Mouse (Mus musculus) CH12.LX (cell line): Measurements from ENCODE around the gene Btbd3. TPM values are rescaled to one million over a fixed set of nuclear protein-coding genes. Genes with fewer than 3 reads are reported as not detected.

Experiments used
- DNase-seq: peaks from one replicate; pipeline ENCODE4 v3.0.0-alpha.2; 2013; ENCODE audit errors: extremely low read depth
- H3K27ac ChIP-seq: 2 replicates; pipeline ENCODE4 v1.5.1; 2012; ENCODE audit warnings: low read depth, mild to moderate bottlenecking, control low read depth, moderate library complexity; ENCODE audit not compliant: insufficient read depth
- H3K27me3 ChIP-seq: replicated peaks from 2 replicates; pipeline ENCODE3; 2012; ENCODE audit warnings: inconsistent platforms
- H3K36me3 ChIP-seq, 2 experiments: replicated peaks in 1 of 2; 2 replicates each; pipeline versions ENCODE3 to v1.6.1; 2012; ENCODE audit warnings: inconsistent platforms in 1 of 2, low read length in 1 of 2, mild to moderate bottlenecking in 1 of 2, mixed read lengths in 1 of 2, moderate library complexity in 1 of 2; ENCODE audit not compliant: control insufficient read depth in 1 of 2, insufficient read depth in 1 of 2
- H3K4me1 ChIP-seq, 2 experiments: 2 replicates each; pipeline ENCODE4 v1.6.1; 2012; ENCODE audit warnings: inconsistent platforms in 1 of 2, moderate library complexity in 1 of 2; ENCODE audit not compliant: insufficient read depth in 2 of 2, control insufficient read depth in 1 of 2
- H3K4me2 ChIP-seq: 2 replicates; pipeline ENCODE4 v1.6.1; 2012; ENCODE audit warnings: low read depth, mild to moderate bottlenecking, control low read depth; ENCODE audit not compliant: poor library complexity, insufficient read depth, severe bottlenecking
- H3K4me3 ChIP-seq, 3 experiments: fragments of 150-350 bp in 1 of 3; sonication (generic) in 1 of 3; replicated peaks in 1 of 3; 2 replicates each; pipeline versions ENCODE3 to v1.5.1; 2011 to 2012; ENCODE audit warnings: low read depth in 2 of 3, low read length in 2 of 3, mild to moderate bottlenecking in 2 of 3, moderate library complexity in 2 of 3, control low read depth in 1 of 3, improper control_type of control experiment in 1 of 3, inconsistent platforms in 1 of 3, mixed read lengths in 1 of 3; ENCODE audit not compliant: poor library complexity in 1 of 3
- H3K79me2 ChIP-seq: replicated peaks from 2 replicates; pipeline ENCODE4 v1.6.1; 2012; ENCODE audit warnings: mild to moderate bottlenecking, moderate library complexity; ENCODE audit not compliant: control insufficient read depth, poor library complexity, insufficient read depth, severe bottlenecking; ENCODE audit errors: extremely low read depth
- H3K9ac ChIP-seq: 2 replicates; pipeline ENCODE4 v1.6.1; 2012; ENCODE audit warnings: low read depth, mild to moderate bottlenecking, control low read depth, moderate library complexity; ENCODE audit not compliant: insufficient read depth
- H3K9me3 ChIP-seq: replicated peaks from 2 replicates; pipeline ENCODE3; 2012; ENCODE audit warnings: low read length, inconsistent platforms, mixed read lengths
- BHLHE40 ChIP-seq: IDR thresholded peaks from 2 replicates; pipeline ENCODE4 v1.6.1; 2011; ENCODE audit warnings: mild to moderate bottlenecking, low read depth, low read length, improper control_type of control experiment
- CHD1 ChIP-seq: IDR thresholded peaks from 2 replicates; pipeline ENCODE4 v1.6.1; 2012; ENCODE audit warnings: low read depth, low read length, improper control_type of control experiment, inconsistent platforms
- CHD2 ChIP-seq: IDR thresholded peaks from 2 replicates; pipeline ENCODE4 v1.6.1; 2011; ENCODE audit warnings: low read length, improper control_type of control experiment
- HCFC1 ChIP-seq: IDR thresholded peaks from 2 replicates; pipeline ENCODE4 v1.6.1; 2012; ENCODE audit warnings: low read depth, mild to moderate bottlenecking, inconsistent platforms, low read length, improper control_type of control experiment
- KAT2A ChIP-seq: IDR thresholded peaks from 2 replicates; pipeline ENCODE4 v1.6.1; 2012; ENCODE audit warnings: low read length, improper control_type of control experiment, inconsistent platforms; ENCODE audit not compliant: insufficient replicate concordance
- MXI1 ChIP-seq: IDR thresholded peaks from 2 replicates; pipeline ENCODE4 v1.6.1; 2011; ENCODE audit warnings: mild to moderate bottlenecking, low read depth, low read length, improper control_type of control experiment
- MYC ChIP-seq: IDR thresholded peaks from 2 replicates; pipeline ENCODE4 v1.6.1; 2011; ENCODE audit warnings: low read depth, mild to moderate bottlenecking, improper control_type of control experiment, low read length
- PAX5 ChIP-seq: IDR thresholded peaks from 2 replicates; pipeline ENCODE4 v1.6.1; 2012; ENCODE audit warnings: low read length, inconsistent platforms, mixed read lengths
- POLR2AphosphoS2 ChIP-seq: IDR thresholded peaks from 2 replicates; pipeline ENCODE4 v1.6.1; 2011; ENCODE audit warnings: low read depth, low read length, improper control_type of control experiment
- RAD21 ChIP-seq: IDR thresholded peaks from 2 replicates; pipeline ENCODE4 v1.6.1; 2011; ENCODE audit warnings: low read depth, mild to moderate bottlenecking, low read length, improper control_type of control experiment, moderate library complexity
- RCOR1 ChIP-seq: conservative IDR thresholded peaks from 2 replicates; pipeline ENCODE4 v1.6.1; 2012; ENCODE audit warnings: low read depth, mild to moderate bottlenecking, inconsistent platforms, low read length, improper control_type of control experiment
- SIN3A ChIP-seq: IDR thresholded peaks from 2 replicates; pipeline ENCODE4 v1.6.1; 2012; ENCODE audit warnings: low read length, improper control_type of control experiment, inconsistent platforms
- TBP ChIP-seq: conservative IDR thresholded peaks from 2 replicates; pipeline ENCODE4 v1.6.1; 2011; ENCODE audit warnings: low read depth, low read length, improper control_type of control experiment
- USF1 ChIP-seq: IDR thresholded peaks from 2 replicates; pipeline ENCODE4 v1.6.1; 2014; ENCODE audit warnings: low read depth, mild to moderate bottlenecking, inconsistent platforms, low read length, improper control_type of control experiment
- ZC3H11A ChIP-seq: IDR thresholded peaks from 2 replicates; pipeline ENCODE4 v1.6.1; 2012; ENCODE audit warnings: low read depth, mild to moderate bottlenecking, inconsistent platforms, low read length, improper control_type of control experiment
- ZMIZ1 ChIP-seq: IDR thresholded peaks from 2 replicates; pipeline ENCODE4 v1.6.1; 2012; ENCODE audit warnings: low read depth, mild to moderate bottlenecking, inconsistent platforms, low read length, improper control_type of control experiment
- dilution Hi-C: fragments of 300-500 bp; cut with MboI; formaldehyde crosslinking; loops from 2 replicates; pipeline ENCODE4 v1.14.3; 2020; ENCODE audit warnings: low sequenced_read_pairs; ENCODE audit not compliant: extremely low pct_unique_long_range_greater_than_20kb, extremely low pct_ligation_motif_present
- in situ Hi-C: fragments of 300-500 bp; cut with MboI; formaldehyde crosslinking; loops from 3 replicates; pipeline ENCODE4 v1.14.3; 2019; ENCODE audit warnings: low sequenced_read_pairs, low pct_ligation_motif_present, low pct_unique_long_range_greater_than_20kb, mixed read lengths
- polyA plus RNA-seq: library from polyadenylated mRNA; unstranded; fragments of >175 nt; gene quantifications from 2 replicates; pipeline ENCODE4 v1.2.1, GENCODE M21; 2012; ENCODE audit warnings: low read depth; ENCODE audit not compliant: insufficient read length
- total RNA-seq, 2 experiments: library from RNA; depleted of rRNA; stranded (reverse); fragments of 300-350 nt in 1 of 2; fragments of >200 nt in 1 of 2; gene quantifications; 2 replicates each; pipeline ENCODE4 v1.2.3; 2012 to 2014

Gene Btbd3
- total and polyA plus RNA-seq, 3 experiments = not detected

DNA sequence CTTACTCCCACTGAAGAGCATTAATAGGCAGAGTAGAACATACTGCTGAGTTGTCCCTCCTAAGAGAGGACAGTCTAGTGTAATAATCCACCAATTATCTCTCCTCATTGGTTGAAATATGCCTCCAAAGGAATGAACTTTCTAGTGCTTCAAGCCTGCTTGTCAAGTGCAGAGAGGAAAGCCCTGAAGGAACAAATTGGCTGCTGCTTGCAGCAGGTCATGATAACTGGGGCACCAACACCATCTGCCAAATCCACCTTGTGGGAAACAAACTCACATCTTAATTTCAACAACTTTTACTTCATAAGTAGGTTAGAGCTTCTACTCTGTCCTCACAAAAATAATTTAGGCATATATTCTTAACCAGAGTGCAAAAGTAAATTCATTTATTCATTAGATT is 122.5 kb downstream of the Btbd3 start:
- no peaks in the 10 kb centered on the region for H3K4me1 ChIP-seq
- H3K79me2 ChIP-seq = no peaks in the 10 kb centered on the region
- H3K9me3 ChIP-seq = peaks cover 38% of the 10 kb centered on the region
- TF ChIP-seq MXI1 = no peak
- H3K36me3 ChIP-seq = no peaks in the 10 kb centered on the region
- no peak overlapping the region for H3K27ac ChIP-seq
- no peak overlapping the region for H3K4me2 ChIP-seq
- H3K4me3 ChIP-seq = no peak overlapping the region
- dilution Hi-C loops = no loop called here
- no peaks in the 10 kb centered on the region for H3K27me3 ChIP-seq
- H3K9ac ChIP-seq = no peak overlapping the region
- no peak for DNase-seq
- in situ Hi-C loops = no loop called here

DNA sequence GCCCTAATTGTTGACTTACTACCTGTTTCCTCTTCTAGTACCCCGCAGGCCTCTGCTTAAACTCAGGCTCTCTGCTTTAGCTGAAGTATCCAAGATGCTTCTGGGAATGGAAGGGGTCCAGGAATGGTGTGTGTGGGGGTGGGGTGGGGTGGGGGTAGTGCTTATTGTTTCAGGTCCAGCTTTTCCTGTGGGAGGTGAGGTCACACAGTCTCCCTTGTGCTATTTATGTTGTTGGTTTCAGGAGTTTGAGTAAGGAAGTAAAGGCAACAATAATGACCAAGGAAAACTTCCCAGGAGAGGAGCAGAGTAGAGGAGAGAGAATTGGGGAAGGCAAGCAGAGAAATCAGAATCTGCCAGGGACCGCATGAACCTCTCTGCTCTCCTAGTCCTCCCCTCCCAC is 128.4 kb downstream of the Btbd3 start:
- Histone ChIP-seq H3K4me1 (no peaks in the 10 kb centered on the region), H3K4me2 (no peak overlapping the region)
- TF ChIP-seq ZMIZ1 (no peak), CHD2 (no peak), SIN3A (no peak)
- TF ChIP-seq, all 38 proteins: peak for 0
- Histone ChIP-seq H3K36me3 (no peaks in the 10 kb centered on the region), H3K9me3 (peaks cover 55% of the 10 kb centered on the region), H3K9ac (no peak overlapping the region), H3K27me3 (no peaks in the 10 kb centered on the region), H3K27ac (no peak overlapping the region), H3K4me3 (no peak overlapping the region), H3K79me2 (no peaks in the 10 kb centered on the region)
- in situ Hi-C loops (no loop called here), dilution Hi-C loops (no loop called here)
- DNase-seq = no peak

DNA sequence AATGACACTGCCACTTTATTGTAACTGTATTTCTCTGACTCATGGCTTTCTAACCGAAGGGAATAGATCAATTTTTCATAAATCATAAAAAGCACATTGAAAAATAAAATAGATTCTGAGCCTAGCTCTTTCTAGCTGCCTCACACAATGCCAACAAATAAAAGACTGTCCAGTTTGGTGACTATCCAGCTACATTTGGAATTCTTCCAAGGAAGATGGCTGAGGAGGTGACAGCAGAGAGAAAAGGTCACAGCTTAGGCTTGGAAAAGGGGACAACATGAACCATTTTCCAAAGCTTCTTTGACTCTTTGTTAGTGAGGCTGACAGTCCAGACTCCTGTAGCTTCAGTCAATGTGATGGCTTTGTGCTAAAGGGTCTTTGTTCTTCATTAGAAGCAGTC is 132.2 kb downstream of the Btbd3 start:
- no peak for DNase-seq
- in situ Hi-C loops = no loop called here
- dilution Hi-C loops = no loop called here

More for the DNA sequence above, 132.2 kb downstream of the Btbd3 start:
- no peak overlapping the region for H3K4me3 ChIP-seq
- no peak overlapping the region for H3K27ac ChIP-seq
- no peaks in the 10 kb centered on the region for H3K4me1 ChIP-seq
- no peaks in the 10 kb centered on the region for H3K79me2 ChIP-seq
- H3K9me3 ChIP-seq = peaks cover 42% of the 10 kb centered on the region
- H3K36me3 ChIP-seq = no peaks in the 10 kb centered on the region
- no peaks in the 10 kb centered on the region for H3K27me3 ChIP-seq
- TF ChIP-seq POLR2AphosphoS2 (no peak), RAD21 (no peak), TBP (no peak), BHLHE40 (no peak), MYC (no peak), MXI1 (no peak), HCFC1 (no peak), RCOR1 (no peak), USF1 (no peak), CHD2 (no peak), ZC3H11A (no peak), KAT2A (no peak), ZMIZ1 (no peak), CHD1 (no peak), PAX5 (no peak)
- TF ChIP-seq, all 38 proteins: peak for 0
- no peak overlapping the region for H3K4me2 ChIP-seq
- H3K9ac ChIP-seq = no peak overlapping the region
